Mouse (Mus musculus): ENCODE measurements at regions not wholly inside any gene's neighbourhood (a gene's known extent, or its start where the extent isn't known, plus 50 kb on each side); places are given as distances from the start of the nearest gene placed in this dataset.

- H3K36me3 ChIP-seq = no peaks in the 10 kb centered on the region
- no peaks in the 10 kb centered on the region for H3K27me3 ChIP-seq (ENCODE audit: low read depth, poor library complexity, severe bottlenecking)
- H3K4me1 ChIP-seq = no peaks in the 10 kb centered on the region
- 91% methylated on average over 3 of the region's 3 CpGs for WGBS
- no peak overlapping the region for H3K27ac ChIP-seq (replicated peaks)
- no peak for DNase-seq (ENCODE audit: low spot score)
- no peaks in the 10 kb centered on the region for H3K9me3 ChIP-seq (replicated peaks)
- H3K4me3 ChIP-seq = no peak overlapping the region
These were observed 167.6 kb upstream of the Gm9833 start for GRCm38 (mm10) chr3:9920331-9920730.

GRCm38 (mm10) chr3:9921730-9922129 lies 166.2 kb upstream of the Gm9833 start:
- Histone ChIP-seq H3K27ac (replicated peaks) (no peak overlapping the region), H3K4me3 (no peak overlapping the region), H3K4me1 (no peaks in the 10 kb centered on the region), H3K36me3 (no peaks in the 10 kb centered on the region), H3K9me3 (replicated peaks) (no peaks in the 10 kb centered on the region), H3K27me3 (ENCODE audit: low read depth, poor library complexity, severe bottlenecking) (no peaks in the 10 kb centered on the region)
- WGBS = 94% methylated on average over 1 of the region's 1 CpGs
- DNase-seq (ENCODE audit: low spot score) = no peak

GRCm38 (mm10) chr3:9922541-9923046 lies 165.3 kb upstream of the Gm9833 start:
- 94% methylated on average over 10 of the region's 10 CpGs for WGBS

GRCm38 (mm10) chr3:9924630-9925029 lies 163.3 kb upstream of the Gm9833 start:
- Histone ChIP-seq H3K4me3 (no peak overlapping the region), H3K9me3 (replicated peaks) (no peaks in the 10 kb centered on the region), H3K27me3 (ENCODE audit: low read depth, poor library complexity, severe bottlenecking) (no peaks in the 10 kb centered on the region), H3K27ac (replicated peaks) (no peak overlapping the region), H3K4me1 (no peaks in the 10 kb centered on the region), H3K36me3 (no peaks in the 10 kb centered on the region)
- 90% methylated on average over 1 of the region's 1 CpGs for WGBS
- DNase-seq (ENCODE audit: low spot score) = no peak

More at GRCm38 (mm10) chr3:9922541-9923046, 165.3 kb upstream of the Gm9833 start:
- H3K27me3 ChIP-seq (ENCODE audit: low read depth, poor library complexity, severe bottlenecking) = no peaks in the 10 kb centered on the region
- no peak overlapping the region for H3K27ac ChIP-seq (replicated peaks)
- no peaks in the 10 kb centered on the region for H3K9me3 ChIP-seq (replicated peaks)
- no peak for DNase-seq (ENCODE audit: low spot score)
- no peaks in the 10 kb centered on the region for H3K36me3 ChIP-seq
- H3K4me3 ChIP-seq = no peak overlapping the region
- no peaks in the 10 kb centered on the region for H3K4me1 ChIP-seq

- no peak for DNase-seq (ENCODE audit: low spot score)
- no peak overlapping the region for H3K27ac ChIP-seq (replicated peaks)
- H3K4me1 ChIP-seq = peaks cover 5% of the 10 kb centered on the region; the same call in 1 of the 2 replicates
- H3K27me3 ChIP-seq (ENCODE audit: low read depth, poor library complexity, severe bottlenecking) = no peaks in the 10 kb centered on the region
- H3K36me3 ChIP-seq = no peaks in the 10 kb centered on the region
- WGBS = 85% methylated on average over 8 of the region's 8 CpGs
- H3K4me3 ChIP-seq = no peak overlapping the region
- no peaks in the 10 kb centered on the region for H3K9me3 ChIP-seq (replicated peaks)
These were observed 151.0 kb upstream of the Gm9833 start for GRCm38 (mm10) chr3:9936853-9937441.

GRCm38 (mm10) chr3:9938651-9939050 lies 149.3 kb upstream of the Gm9833 start:
- no peak overlapping the region for H3K4me3 ChIP-seq
- no peaks in the 10 kb centered on the region for H3K36me3 ChIP-seq
- H3K27me3 ChIP-seq (ENCODE audit: low read depth, poor library complexity, severe bottlenecking) = no peaks in the 10 kb centered on the region
- WGBS = 74% methylated on average over 1 of the region's 1 CpGs
- no peak for DNase-seq (ENCODE audit: low spot score)
- H3K4me1 ChIP-seq = peaks cover 5% of the 10 kb centered on the region; the same call in 1 of the 2 replicates
- H3K27ac ChIP-seq (replicated peaks) = no peak overlapping the region
- no peaks in the 10 kb centered on the region for H3K9me3 ChIP-seq (replicated peaks)

- DNase-seq (ENCODE audit: low spot score) = no peak
- 96% methylated on average over 5 of the region's 5 CpGs for WGBS
- no peak overlapping the region for H3K4me3 ChIP-seq
These were observed 145.3 kb upstream of the Gm9833 start for GRCm38 (mm10) chr3:9942631-9943030.

GRCm38 (mm10) chr3:9947357-9948065 lies 140.4 kb upstream of the Gm9833 start:
- Histone ChIP-seq H3K9me3 (replicated peaks) (no peaks in the 10 kb centered on the region), H3K4me1 (no peaks in the 10 kb centered on the region), H3K27me3 (ENCODE audit: low read depth, poor library complexity, severe bottlenecking) (no peaks in the 10 kb centered on the region), H3K36me3 (no peaks in the 10 kb centered on the region), H3K4me3 (no peak overlapping the region), H3K27ac (replicated peaks) (no peak overlapping the region)
- DNase-seq (ENCODE audit: low spot score) = peak; percentile 57
- WGBS = 56% methylated on average over 11 of the region's 11 CpGs

More at GRCm38 (mm10) chr3:9942631-9943030, 145.3 kb upstream of the Gm9833 start:
- no peaks in the 10 kb centered on the region for H3K36me3 ChIP-seq
- no peak overlapping the region for H3K27ac ChIP-seq (replicated peaks)
- H3K4me1 ChIP-seq = peaks cover 5% of the 10 kb centered on the region; the same call in 1 of the 2 replicates
- no peaks in the 10 kb centered on the region for H3K27me3 ChIP-seq (ENCODE audit: low read depth, poor library complexity, severe bottlenecking)
- no peaks in the 10 kb centered on the region for H3K9me3 ChIP-seq (replicated peaks)

- H3K36me3 ChIP-seq = no peaks in the 10 kb centered on the region
- WGBS = 73% methylated on average over 7 of the region's 7 CpGs
- H3K27me3 ChIP-seq (ENCODE audit: low read depth, poor library complexity, severe bottlenecking) = no peaks in the 10 kb centered on the region
- no peak for DNase-seq (ENCODE audit: low spot score)
- H3K9me3 ChIP-seq (replicated peaks) = no peaks in the 10 kb centered on the region
- no peaks in the 10 kb centered on the region for H3K4me1 ChIP-seq
- no peak overlapping the region for H3K27ac ChIP-seq (replicated peaks)
- no peak overlapping the region for H3K4me3 ChIP-seq
These were observed 139.8 kb upstream of the Gm9833 start for GRCm38 (mm10) chr3:9948114-9948513.

- 93% methylated on average over 3 of the region's 3 CpGs for WGBS
- Histone ChIP-seq H3K4me3 (no peak overlapping the region), H3K36me3 (no peaks in the 10 kb centered on the region), H3K4me1 (no peaks in the 10 kb centered on the region), H3K27ac (replicated peaks) (no peak overlapping the region), H3K9me3 (replicated peaks) (no peaks in the 10 kb centered on the region), H3K27me3 (ENCODE audit: low read depth, poor library complexity, severe bottlenecking) (no peaks in the 10 kb centered on the region)
- no peak for DNase-seq (ENCODE audit: low spot score)
These were observed 130.0 kb upstream of the Gm9833 start for GRCm38 (mm10) chr3:9957870-9958269.

- 95% methylated on average over 37 of the region's 37 CpGs for WGBS
- no peaks in the 10 kb centered on the region for H3K4me1 ChIP-seq
- peak; percentile 11 for DNase-seq (ENCODE audit: low spot score)
These were observed 127.9 kb upstream of the Gm9833 start for GRCm38 (mm10) chr3:9959716-9960661.

GRCm38 (mm10) chr3:9960696-9961095 lies 127.2 kb upstream of the Gm9833 start:
- WGBS = 63% methylated on average over 7 of the region's 7 CpGs
- Histone ChIP-seq H3K4me1 (no peaks in the 10 kb centered on the region), H3K36me3 (no peaks in the 10 kb centered on the region), H3K27ac (replicated peaks) (no peak overlapping the region), H3K9me3 (replicated peaks) (no peaks in the 10 kb centered on the region), H3K27me3 (ENCODE audit: low read depth, poor library complexity, severe bottlenecking) (no peaks in the 10 kb centered on the region), H3K4me3 (no peak overlapping the region)
- DNase-seq (ENCODE audit: low spot score) = peak; percentile 12

More at GRCm38 (mm10) chr3:9959716-9960661, 127.9 kb upstream of the Gm9833 start:
- Histone ChIP-seq H3K36me3 (no peaks in the 10 kb centered on the region), H3K27me3 (ENCODE audit: low read depth, poor library complexity, severe bottlenecking) (no peaks in the 10 kb centered on the region), H3K9me3 (replicated peaks) (no peaks in the 10 kb centered on the region), H3K27ac (replicated peaks) (no peak overlapping the region), H3K4me3 (no peak overlapping the region)
